Comparison of ENCODE assay signal across 11 mouse cellular contexts in genomic region chr4:142144096-142144495, GRCm38 (mm10). TPM values are rescaled to one million over a fixed set of nuclear protein-coding genes. Genes with fewer than 3 reads are reported as not detected.
A peak's percentile ranks its signal among the peaks of the same experiment; 100 is the strongest.
DNase-seq lines count a peak whose midpoint lies in the region; ATAC-seq and TF ChIP-seq lines count a peak whose summit lies in the region.
"Had no signal": no experiment of that assay in that cellular context is flagged by ENCODE, and none has a peak within 500 bp of the region (broad histone marks: within the 10 kb centered on the region; RNA-seq: fewer than 3 reads in every experiment).

No protein-coding gene starts in this region.

- H3K27ac ChIP-seq in heart, postnatal 0 days (ENCODE audit: low read depth), result no peak overlapping the region
- no peak overlapping the region for H3K27ac ChIP-seq in thymus, adult 2 months (ENCODE audit: control insufficient read depth, insufficient read depth, low read length)
- H3K27ac ChIP-seq: liver, embryonic 13.5 days had no signal

- whole genome bisulfite sequencing in heart, postnatal 0 days, result 34% methylated on average over 5 of the region's 5 CpGs
- 41% methylated on average over 5 of the region's 5 CpGs for WGBS in thymus, adult 2 months

- TF ChIP-seq CTCF in heart, postnatal 0 days (IDR thresholded peaks at IDR 0.05; ENCODE audit: low read depth), result peak; percentile 72
- no peak for TF ChIP-seq CTCF in thymus, adult 2 months (IDR thresholded peaks at IDR 0.05; ENCODE audit: borderline replicate concordance, control insufficient read depth, extremely low read depth, insufficient read depth, low read length, poor library complexity)

- no peak for TF ChIP-seq EP300 in heart, postnatal 0 days (IDR thresholded peaks at IDR 0.05; ENCODE audit: low read depth)

- H3K4me3 ChIP-seq in heart, postnatal 0 days (ENCODE audit: low read depth, low read length), result no peak overlapping the region
- H3K4me3 ChIP-seq in thymus, adult 2 months (ENCODE audit: control insufficient read depth, insufficient read depth, low read length), result no peak overlapping the region
- H3K4me3 ChIP-seq: liver, embryonic 13.5 days had no signal

- DNase-seq in heart, postnatal 0 days (ENCODE audit: low spot score), result peak; percentile 22
- DNase-seq in heart, postnatal 25 days (ENCODE audit: low spot score), result no peak
- peak; percentile 22 for DNase-seq in thymus, adult 2 months
- DNase-seq in thymus, adult 18-20 months, result no peak
- peak; percentile 35 to 70 for DNase-seq in heart, postnatal 14 days
- peak; percentile 11 for DNase-seq in thymus, postnatal 25 days
- DNase-seq in layer of hippocampus, adult 9-10 months (ENCODE audit: low spot score), result no peak
- DNase-seq in spleen, adult 12 weeks (ENCODE audit: low spot score), result no peak
- DNase-seq: adrenal gland, postnatal 36 days; gastrocnemius, postnatal 10 days; liver, embryonic 13.5 days had no signal

- peaks cover 17% of the 10 kb centered on the region for H3K36me3 ChIP-seq in heart, postnatal 0 days (replicated peaks; ENCODE audit: control insufficient read depth, insufficient read depth, low read length)
- no peaks in the 10 kb centered on the region for H3K36me3 ChIP-seq in thymus, adult 2 months (ENCODE audit: control insufficient read depth, insufficient read depth, low read length)

- intact Hi-C loops in heart, postnatal 25 days (cut with DNase I), result loop anchor here (1.0 kb wide), 1 partner anchor 31 kb away; no protein-coding TSS in a partner anchor
- intact Hi-C loops in heart, postnatal 14 days (cut with DNase I), result loop anchor here (1.0 kb wide), 2 partner anchors 31 to 139 kb away; no protein-coding TSS in a partner anchor

- H3K4me2 ChIP-seq in heart, postnatal 0 days (ENCODE audit: low read depth, low read length), result no peak overlapping the region
- H3K4me2 ChIP-seq: liver, embryonic 13.5 days had no signal

- TF ChIP-seq POLR2A in thymus, adult 2 months (IDR thresholded peaks at IDR 0.05; ENCODE audit: control insufficient read depth, extremely low read depth, insufficient read depth, low read length, poor library complexity), result no peak

- no peaks in the 10 kb centered on the region for H3K9me3 ChIP-seq in heart, postnatal 0 days (replicated peaks; ENCODE audit: control insufficient read depth, low read length)
- H3K9me3 ChIP-seq: liver, embryonic 13.5 days had no signal

- no peak overlapping the region for H3K9ac ChIP-seq in heart, postnatal 0 days (replicated peaks; ENCODE audit: low read depth, low read length)
- H3K9ac ChIP-seq: liver, embryonic 13.5 days had no signal

- H3K4me1 ChIP-seq in heart, postnatal 0 days (ENCODE audit: control insufficient read depth, insufficient read depth), result no peaks in the 10 kb centered on the region
- no peaks in the 10 kb centered on the region for H3K4me1 ChIP-seq in thymus, adult 2 months (replicated peaks; ENCODE audit: control insufficient read depth, insufficient read depth, low read length)
- H3K4me1 ChIP-seq: liver, embryonic 13.5 days had no signal

- H3K27me3 ChIP-seq in heart, postnatal 0 days (ENCODE audit: control insufficient read depth, insufficient read depth, low read length), result no peaks in the 10 kb centered on the region
- H3K27me3 ChIP-seq in thymus, adult 2 months (ENCODE audit: control insufficient read depth, insufficient read depth, low read length), result no peaks in the 10 kb centered on the region
- H3K27me3 ChIP-seq: liver, embryonic 13.5 days had no signal

- ATAC-seq in heart, postnatal 0 days (ENCODE audit: insufficient read depth, low read depth), result no peak

RNA-seq across cellular contexts. Expression of gene Tmem51, which starts 60.0 kb away (rescaled TPM):
- total RNA-seq in heart, postnatal 0 days (2014; rRNA removed; ENCODE audit: low replicate concordance), result 27.7 and 34.4 TPM in 2 replicates
- polyA plus RNA-seq in heart, postnatal 0 days (2015; fragmentation: Nextera tagmentation; extraction: Ambion mirVana), result 39.5 and 46.8 TPM in 2 replicates
- 1 to 10 TPM; 7.3 to 8.6 TPM for total RNA-seq in heart, postnatal 25 days (2021)
- 8.0 and 9.6 TPM in 2 replicates for polyA plus RNA-seq in thymus, adult 2 months (2012; rRNA removed)
- 10 to 100 TPM; 12.0 to 12.7 TPM for total RNA-seq in heart, postnatal 14 days (2021)

Comparison
In these comparisons a context has a peak if more than half of its experiments do, and no peak if none do; other contexts are left out.
1. DNase-seq: peak in heart, postnatal 0 days (single experiment), thymus, adult 2 months (single experiment), heart, postnatal 14 days (2 of 2) and thymus, postnatal 25 days (single experiment); none in heart, postnatal 25 days (single experiment), thymus, adult 18-20 months (0 of 2), layer of hippocampus, adult 9-10 months (single experiment) and spleen, adult 12 weeks (single experiment).